Mouse (Mus musculus): ENCODE data around the gene Unc5b. TPM values are rescaled to one million over a fixed set of nuclear protein-coding genes. Genes with fewer than 3 reads are reported as not detected.
A peak's percentile ranks its signal among the peaks of the same experiment; 100 is the strongest.
"Not testable (repeated sequence)": the region's sequence is repeated elsewhere in the genome, so short reads cannot be mapped to it uniquely, and the experiment has no call there.

Unc5b gene
- 6.7 and 7.3 TPM in 2 replicates for polyA plus RNA-seq (2015; fragmentation: Nextera tagmentation; extraction: Ambion mirVana)

DNA sequence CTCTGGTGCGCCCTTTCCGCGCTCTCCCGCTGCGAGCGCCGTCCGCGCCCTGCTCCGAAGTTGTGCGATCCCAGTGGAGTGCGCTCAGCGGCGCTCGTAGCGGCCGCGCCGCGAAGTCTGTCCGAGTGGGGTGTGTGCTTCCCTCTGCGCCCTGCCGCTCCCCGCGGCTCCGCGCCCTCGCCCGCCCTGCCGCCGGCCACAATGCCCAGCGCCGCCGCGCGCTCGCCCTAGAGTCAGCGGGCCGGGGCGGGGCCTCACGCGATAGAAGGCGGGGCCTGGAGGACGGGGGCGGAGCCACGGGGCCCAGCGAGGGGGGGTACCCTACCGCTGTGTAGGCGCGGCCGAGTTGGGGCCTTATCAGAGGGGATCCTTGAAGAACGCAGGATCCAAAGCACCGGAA is at the start of gene Unc5b:
Gene Unc5b (minus strand): TSS at position 203 of the 400 bp plus-strand sequence.
- H3K36me3 ChIP-seq (ENCODE audit: control insufficient read depth, insufficient read depth, low read length), result no peaks in the 10 kb centered on the region
- H3K27me3 ChIP-seq (ENCODE audit: control insufficient read depth, insufficient read depth, low read depth, low read length), result peaks cover 18% of the 10 kb centered on the region
- peak within 1 kb of the TSS; percentile 86 for H3K27ac ChIP-seq (ENCODE audit: low read length)
- H3K9ac ChIP-seq (ENCODE audit: low read length), result peak within 1 kb of the TSS; percentile 83
- no peaks in the 10 kb centered on the region for H3K9me3 ChIP-seq (ENCODE audit: control insufficient read depth, low read length)
- ATAC-seq (ENCODE audit: low read depth), result peak; percentile 97
- peak within 1 kb of the TSS; percentile 79 for H3K4me3 ChIP-seq (ENCODE audit: low read length)
- H3K4me2 ChIP-seq (ENCODE audit: low read depth, low read length), result peak within 1 kb of the TSS; percentile 94
- under 1% methylated on average over 43 of the region's 53 CpGs for WGBS
- peaks cover 42% of the 10 kb centered on the region for H3K4me1 ChIP-seq (replicated peaks; ENCODE audit: control insufficient read depth, insufficient read depth, low read length)

DNA sequence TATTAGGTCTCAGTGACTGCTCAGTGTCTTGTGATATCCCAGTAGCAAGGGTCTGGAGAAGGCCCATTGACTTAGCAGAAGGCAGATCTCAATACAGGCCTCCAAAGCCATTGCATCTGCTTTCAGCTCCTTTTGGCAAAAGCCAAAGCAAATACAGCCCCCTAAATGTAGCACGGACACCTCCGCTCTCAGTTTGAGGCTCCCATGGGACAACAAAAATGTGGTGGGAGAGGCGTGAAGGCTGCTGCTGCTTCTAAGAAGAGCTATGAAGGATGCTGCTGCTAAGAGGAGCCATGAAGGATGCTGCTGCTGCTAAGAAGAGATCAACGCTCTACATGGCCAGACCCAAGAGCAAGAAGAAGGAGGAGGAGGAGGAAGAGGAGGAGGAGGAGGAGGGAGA is 48.4 kb upstream of the Unc5b start:
- Histone ChIP-seq H3K4me1 (replicated peaks; ENCODE audit: control insufficient read depth, insufficient read depth, low read length) (no peaks in the 10 kb centered on the region), H3K27me3 (ENCODE audit: control insufficient read depth, insufficient read depth, low read depth, low read length) (no peaks in the 10 kb centered on the region), H3K27ac (ENCODE audit: low read length) (no peak overlapping the region), H3K4me3 (ENCODE audit: low read length) (no peak overlapping the region), H3K9ac (ENCODE audit: low read length) (no peak overlapping the region), H3K4me2 (ENCODE audit: low read depth, low read length) (no peak overlapping the region), H3K9me3 (ENCODE audit: control insufficient read depth, low read length) (no peaks in the 10 kb centered on the region; the same call in 1 of the 2 replicates), H3K36me3 (ENCODE audit: control insufficient read depth, insufficient read depth, low read length) (no peaks in the 10 kb centered on the region)
- WGBS, result 89% methylated on average over 4 of the region's 4 CpGs
- no peak for ATAC-seq (ENCODE audit: low read depth)

DNA sequence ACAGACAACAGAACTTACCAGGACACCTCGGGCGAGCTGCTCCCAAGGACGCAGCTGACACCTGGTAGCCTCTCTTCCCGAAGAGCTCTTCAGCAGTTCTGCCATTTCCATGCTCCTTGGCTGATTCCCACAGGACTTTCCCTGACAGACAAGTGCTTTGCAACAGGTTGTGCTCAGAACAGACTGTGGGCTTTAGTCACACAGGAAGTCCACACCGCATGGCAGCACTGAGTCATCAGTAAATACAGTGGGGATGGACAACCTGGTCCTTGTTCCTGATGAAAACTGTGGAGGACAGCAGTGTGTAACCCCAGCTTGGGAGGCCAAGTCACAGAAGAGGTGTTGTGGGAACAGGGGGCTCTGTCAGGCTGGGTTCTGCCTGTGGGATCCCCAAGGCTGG is 45.7 kb upstream of the Unc5b start:
- ATAC-seq (ENCODE audit: low read depth), result no peak
- Histone ChIP-seq H3K4me3 (ENCODE audit: low read length) (no peak overlapping the region), H3K4me2 (ENCODE audit: low read depth, low read length) (no peak overlapping the region), H3K36me3 (ENCODE audit: control insufficient read depth, insufficient read depth, low read length) (no peaks in the 10 kb centered on the region), H3K9me3 (ENCODE audit: control insufficient read depth, low read length) (peaks cover 2% of the 10 kb centered on the region; the same call in 1 of the 2 replicates), H3K9ac (ENCODE audit: low read length) (no peak overlapping the region), H3K4me1 (replicated peaks; ENCODE audit: control insufficient read depth, insufficient read depth, low read length) (no peaks in the 10 kb centered on the region), H3K27ac (ENCODE audit: low read length) (no peak overlapping the region), H3K27me3 (ENCODE audit: control insufficient read depth, insufficient read depth, low read depth, low read length) (no peaks in the 10 kb centered on the region)
- WGBS, result 80% methylated on average over 5 of the region's 5 CpGs

DNA sequence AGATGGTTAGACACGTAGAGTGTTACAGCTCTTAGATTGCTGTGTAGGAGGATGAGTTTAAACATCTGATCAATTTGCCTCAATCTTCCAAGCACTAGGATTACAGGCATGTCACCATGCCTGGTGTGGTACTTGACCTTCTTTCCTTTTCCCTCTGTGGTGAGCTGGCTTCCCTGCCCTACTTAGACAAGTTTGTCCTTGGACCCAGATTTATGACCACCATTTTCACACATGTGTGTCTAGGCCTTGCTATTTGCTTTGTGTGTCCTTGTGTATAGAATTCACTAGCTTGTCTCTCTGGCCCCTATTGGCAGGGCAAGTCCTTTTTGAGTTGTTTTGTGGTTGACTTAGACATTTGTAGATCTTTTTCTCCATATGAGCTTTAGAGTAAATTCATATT is 43.6 kb upstream of the Unc5b start:
- Histone ChIP-seq H3K4me2 (ENCODE audit: low read depth, low read length) (no peak overlapping the region), H3K9ac (ENCODE audit: low read length) (no peak overlapping the region), H3K27ac (ENCODE audit: low read length) (no peak overlapping the region), H3K4me1 (replicated peaks; ENCODE audit: control insufficient read depth, insufficient read depth, low read length) (no peaks in the 10 kb centered on the region), H3K36me3 (ENCODE audit: control insufficient read depth, insufficient read depth, low read length) (no peaks in the 10 kb centered on the region), H3K27me3 (ENCODE audit: control insufficient read depth, insufficient read depth, low read depth, low read length) (no peaks in the 10 kb centered on the region), H3K9me3 (ENCODE audit: control insufficient read depth, low read length) (peaks cover 2% of the 10 kb centered on the region; the same call in 1 of the 2 replicates), H3K4me3 (ENCODE audit: low read length) (no peak overlapping the region)
- ATAC-seq (ENCODE audit: low read depth), result no peak
- WGBS, result 87% methylated on average over 1 of the region's 1 CpGs

DNA sequence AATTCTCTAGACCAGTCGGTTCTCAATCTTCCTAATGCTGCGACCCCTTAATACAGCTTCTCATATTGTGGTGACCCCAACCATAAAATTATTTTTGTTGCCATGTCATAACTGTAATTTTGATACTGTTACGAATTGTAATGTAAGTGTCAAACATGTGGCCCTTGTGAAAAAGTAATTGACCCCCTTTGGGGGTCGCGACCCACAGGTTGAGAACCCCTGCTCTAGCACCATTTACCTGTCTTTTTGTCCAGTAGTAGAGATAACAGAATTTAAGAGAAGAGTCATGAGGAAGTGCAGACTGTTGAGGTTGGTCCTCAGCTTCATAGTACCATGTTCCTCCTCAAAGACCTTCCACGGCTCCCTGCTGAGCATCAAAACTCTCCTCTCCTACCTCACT is 31.9 kb upstream of the Unc5b start:
- Histone ChIP-seq H3K27me3 (ENCODE audit: control insufficient read depth, insufficient read depth, low read depth, low read length) (no peaks in the 10 kb centered on the region), H3K27ac (ENCODE audit: low read length) (no peak overlapping the region), H3K4me2 (ENCODE audit: low read depth, low read length) (no peak overlapping the region), H3K9ac (ENCODE audit: low read length) (no peak overlapping the region), H3K36me3 (ENCODE audit: control insufficient read depth, insufficient read depth, low read length) (no peaks in the 10 kb centered on the region), H3K4me1 (replicated peaks; ENCODE audit: control insufficient read depth, insufficient read depth, low read length) (no peaks in the 10 kb centered on the region), H3K4me3 (ENCODE audit: low read length) (no peak overlapping the region), H3K9me3 (ENCODE audit: control insufficient read depth, low read length) (no peaks in the 10 kb centered on the region)
- 83% methylated on average over 6 of the region's 6 CpGs for WGBS
- no peak for ATAC-seq (ENCODE audit: low read depth)

DNA sequence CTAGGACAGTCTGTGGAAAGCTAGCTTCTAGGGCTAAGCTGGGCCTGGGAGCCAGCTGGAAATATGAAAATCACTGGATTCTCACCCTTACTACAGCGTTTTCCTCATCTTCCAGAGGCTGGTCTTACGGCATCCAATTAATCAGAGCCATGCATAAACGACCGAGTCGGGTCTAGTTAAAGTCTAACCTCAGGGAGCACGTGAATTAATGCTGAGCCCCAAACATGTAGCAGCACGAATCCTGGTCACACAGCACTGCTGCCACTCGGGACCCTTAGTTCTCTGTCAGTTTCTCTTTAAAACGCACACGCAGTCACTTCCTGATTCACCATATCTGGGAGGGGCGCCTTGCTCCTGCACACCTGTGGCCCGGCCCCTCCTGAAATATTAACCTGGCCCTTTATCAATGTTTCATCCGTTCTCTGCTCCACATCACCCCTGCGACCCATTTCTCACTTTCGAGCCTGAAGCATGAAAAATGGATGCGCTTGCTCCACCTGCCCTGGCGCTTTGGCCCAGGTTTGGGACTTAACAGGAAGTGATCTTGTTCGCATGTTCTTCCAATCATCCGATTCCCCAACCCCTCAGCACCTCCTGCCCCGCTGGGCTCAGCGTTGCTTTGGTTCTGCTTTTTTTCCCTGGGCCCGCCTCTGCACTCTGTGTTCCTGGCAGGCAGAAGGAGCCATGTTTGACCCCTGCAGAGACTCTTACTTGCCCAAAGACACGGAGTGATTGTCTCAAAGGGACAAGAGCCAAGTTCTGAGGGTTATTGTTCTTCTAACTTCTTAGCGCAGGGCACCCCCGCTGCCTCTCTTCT is 31.3 kb upstream of the Unc5b start:
- no peaks in the 10 kb centered on the region for H3K27me3 ChIP-seq (ENCODE audit: control insufficient read depth, insufficient read depth, low read depth, low read length)
- WGBS, result 56% methylated on average over 25 of the region's 25 CpGs
- H3K27ac ChIP-seq (ENCODE audit: low read length), result no peak overlapping the region
- H3K36me3 ChIP-seq (ENCODE audit: control insufficient read depth, insufficient read depth, low read length), result no peaks in the 10 kb centered on the region
- H3K4me1 ChIP-seq (replicated peaks; ENCODE audit: control insufficient read depth, insufficient read depth, low read length), result no peaks in the 10 kb centered on the region
- no peak overlapping the region for H3K4me3 ChIP-seq (ENCODE audit: low read length)
- H3K9me3 ChIP-seq (ENCODE audit: control insufficient read depth, low read length), result no peaks in the 10 kb centered on the region
- H3K4me2 ChIP-seq (ENCODE audit: low read depth, low read length), result no peak overlapping the region
- ATAC-seq (ENCODE audit: low read depth), result no peak
- no peak overlapping the region for H3K9ac ChIP-seq (ENCODE audit: low read length)

DNA sequence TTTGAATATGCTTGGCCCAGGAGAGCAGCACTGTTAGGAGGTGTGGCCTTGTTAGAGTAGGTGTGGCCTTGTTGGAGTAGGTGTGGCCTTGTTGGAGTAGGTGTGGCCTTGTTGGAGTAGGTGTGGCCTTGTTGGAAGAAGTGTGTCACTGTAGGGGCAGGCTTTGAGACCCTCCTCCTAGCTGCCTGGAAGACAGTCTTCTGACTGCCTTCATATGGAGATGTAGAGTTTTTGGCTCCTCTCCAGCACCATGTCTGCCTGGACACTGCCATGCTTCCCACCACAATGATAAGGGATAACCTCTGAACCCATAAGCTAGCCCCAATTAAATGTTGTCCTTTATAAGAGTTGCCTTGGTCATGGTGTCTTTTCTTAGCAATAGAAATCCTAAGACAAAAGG is 13.9 kb upstream of the Unc5b start:
- H3K4me3 ChIP-seq (ENCODE audit: low read length); H3K9ac ChIP-seq (ENCODE audit: low read length); ATAC-seq (ENCODE audit: low read depth); H3K27ac ChIP-seq (ENCODE audit: low read length); H3K4me1 ChIP-seq (replicated peaks; ENCODE audit: control insufficient read depth, insufficient read depth, low read length); H3K4me2 ChIP-seq (ENCODE audit: low read depth, low read length); H3K27me3 ChIP-seq (ENCODE audit: control insufficient read depth, insufficient read depth, low read depth, low read length); H3K9me3 ChIP-seq (ENCODE audit: control insufficient read depth, low read length); H3K36me3 ChIP-seq (ENCODE audit: control insufficient read depth, insufficient read depth, low read length): not testable (repeated sequence)

- H3K9me3 ChIP-seq (ENCODE audit: control insufficient read depth, low read length), result no peaks in the 10 kb centered on the region
- 42% methylated on average over 19 of the region's 19 CpGs for WGBS
- no peaks in the 10 kb centered on the region; the same call in 1 of the 2 replicates for H3K4me1 ChIP-seq (replicated peaks; ENCODE audit: control insufficient read depth, insufficient read depth, low read length)
- peaks cover 7% of the 10 kb centered on the region for H3K27me3 ChIP-seq (ENCODE audit: control insufficient read depth, insufficient read depth, low read depth, low read length)
- ATAC-seq (ENCODE audit: low read depth), result peak; percentile 52; the same call in 1 of the 2 replicates
- H3K4me3 ChIP-seq (ENCODE audit: low read length), result no peak overlapping the region
- H3K4me2 ChIP-seq (ENCODE audit: low read depth, low read length), result peak overlapping the region; percentile 2; the same call in 1 of the 2 replicates
- H3K27ac ChIP-seq (ENCODE audit: low read length), result no peak overlapping the region
- H3K36me3 ChIP-seq (ENCODE audit: control insufficient read depth, insufficient read depth, low read length), result no peaks in the 10 kb centered on the region
- no peak overlapping the region for H3K9ac ChIP-seq (ENCODE audit: low read length)
These were observed 7.4 kb upstream of the Unc5b start for GRCm38 (mm10) chr10:60838816-60839215.

GRCm38 (mm10) chr10:60834949-60835348 is 3.6 kb upstream of the Unc5b start:
- Histone ChIP-seq H3K4me2 (ENCODE audit: low read depth, low read length) (no peak overlapping the region), H3K4me1 (replicated peaks; ENCODE audit: control insufficient read depth, insufficient read depth, low read length) (peaks cover 10% of the 10 kb centered on the region), H3K9ac (ENCODE audit: low read length) (no peak overlapping the region), H3K27ac (ENCODE audit: low read length) (no peak overlapping the region), H3K27me3 (ENCODE audit: control insufficient read depth, insufficient read depth, low read depth, low read length) (peaks cover 18% of the 10 kb centered on the region), H3K4me3 (ENCODE audit: low read length) (no peak overlapping the region), H3K36me3 (ENCODE audit: control insufficient read depth, insufficient read depth, low read length) (no peaks in the 10 kb centered on the region), H3K9me3 (ENCODE audit: control insufficient read depth, low read length) (no peaks in the 10 kb centered on the region)
- ATAC-seq (ENCODE audit: low read depth), result no peak
- 5% methylated on average over 13 of the region's 13 CpGs for WGBS
